Mouse (Mus musculus) kidney, adult 2 months (tissue): ENCODE data around the gene Xcl1.

Source experiments
- CTCF ChIP-seq: fragments of 200-500 bp; conservative IDR thresholded peaks from 2 replicates; pipeline ENCODE4 v1.5.1; 2011; ENCODE audit warnings: low read depth, mild to moderate bottlenecking, control low read depth, low read length, moderate library complexity, mixed read lengths; ENCODE audit not compliant: insufficient read depth, insufficient read length
- POLR2A ChIP-seq: fragments of 200-500 bp; IDR thresholded peaks from one replicate; pipeline ENCODE4 v1.6.1; 2011; ENCODE audit warnings: low read depth, low read length, control low read depth

GRCm38 (mm10) chr1:164888563-164888962, 46.8 kb downstream of the Xcl1 start:
- TF ChIP-seq POLR2A (no peak), CTCF (no peak)
